Mouse (Mus musculus) lung, postnatal 0 days (tissue): ENCODE results near the gene Spns3.
A peak's percentile ranks its signal among the peaks of the same experiment; 100 is the strongest.

Source experiments
- CTCF ChIP-seq: IDR thresholded peaks from 2 replicates; pipeline ENCODE4 v1.5.1; 2016; ENCODE audit warnings: antibody characterized with exemption, mild to moderate bottlenecking
- EP300 ChIP-seq: IDR thresholded peaks from 2 replicates; pipeline ENCODE4 v1.6.1; 2016; ENCODE audit warnings: antibody characterized with exemption, mild to moderate bottlenecking, control low read depth

- TF ChIP-seq EP300 (peak; percentile 95), CTCF (no peak)
Observed at GRCm38 (mm10) chr11:72466694-72467507, 83.4 kb downstream of the Spns3 start.
